Mouse (Mus musculus) thymus, adult 2 months (tissue): ENCODE results near the gene Cnot1. TPM values are rescaled to one million over a fixed set of nuclear protein-coding genes. Genes with fewer than 3 reads are reported as not detected.

Experiments
- DNase-seq: peaks from one replicate; pipeline ENCODE4 v3.0.0; 2021
- H3K27ac ChIP-seq: fragments of 200-500 bp; 2 replicates; pipeline ENCODE4 v1.5.1; 2012; ENCODE audit warnings: low read length, control low read depth; ENCODE audit not compliant: control insufficient read depth, insufficient read depth
- H3K27me3 ChIP-seq: fragments of 200-500 bp; 2 replicates; pipeline ENCODE4 v1.6.1; 2012; ENCODE audit warnings: mild to moderate bottlenecking, low read length, moderate library complexity, mixed read lengths; ENCODE audit not compliant: control insufficient read depth, insufficient read depth
- H3K36me3 ChIP-seq: fragments of 200-500 bp; 2 replicates; pipeline ENCODE4 v1.6.1; 2012; ENCODE audit warnings: mild to moderate bottlenecking, low read length, moderate library complexity; ENCODE audit not compliant: control insufficient read depth, insufficient read depth
- H3K4me1 ChIP-seq: fragments of 200-500 bp; replicated peaks from 2 replicates; pipeline ENCODE4 v1.6.1; 2012; ENCODE audit warnings: low read length; ENCODE audit not compliant: control insufficient read depth, insufficient read depth
- H3K4me3 ChIP-seq: fragments of 200-500 bp; 2 replicates; pipeline ENCODE4 v1.5.1; 2012; ENCODE audit warnings: mild to moderate bottlenecking, low read length, control low read depth, moderate library complexity; ENCODE audit not compliant: control insufficient read depth, insufficient read depth
- CTCF ChIP-seq: fragments of 200-500 bp; IDR thresholded peaks from 2 replicates; pipeline ENCODE4 v1.5.1; 2012; ENCODE audit warnings: mild to moderate bottlenecking, control low read depth, low read length, moderate library complexity, borderline replicate concordance; ENCODE audit not compliant: control insufficient read depth, poor library complexity, insufficient read depth; ENCODE audit errors: extremely low read depth
- POLR2A ChIP-seq: fragments of 200-500 bp; IDR thresholded peaks from 2 replicates; pipeline ENCODE4 v1.6.1; 2012; ENCODE audit warnings: mild to moderate bottlenecking, low read length, control low read depth, moderate library complexity; ENCODE audit not compliant: control insufficient read depth, poor library complexity, insufficient read depth; ENCODE audit errors: extremely low read depth
- WGBS: fragments of 180-500 bp; shearing (Covaris S2); methylation state at CpG from one replicate; pipeline ENCODE4 v1.1.7; 2018; 5-methylcytosine and 5-hydroxymethylcytosine counted together
- polyA plus RNA-seq: library from polyadenylated mRNA; depleted of rRNA; stranded (reverse); fragments of >200 nt; gene quantifications from 2 replicates; pipeline ENCODE4 v1.2.3, GENCODE M21; 2012

Gene Cnot1
- polyA plus RNA-seq, 1 experiment: 229 TPM

- no peaks in the 10 kb centered on the region for H3K27me3 ChIP-seq
- DNase-seq: no peak
- 96% methylated on average over 1 of the region's 1 CpGs for WGBS
- no peak overlapping the region for H3K27ac ChIP-seq
- TF ChIP-seq POLR2A (no peak), CTCF (no peak)
- H3K36me3 ChIP-seq: no peaks in the 10 kb centered on the region
- no peak overlapping the region for H3K4me3 ChIP-seq
- H3K4me1 ChIP-seq: no peaks in the 10 kb centered on the region
These were observed 10.9 kb upstream of the Cnot1 start for GRCm38 (mm10) chr8:95818211-95818610.

GRCm38 (mm10) chr8:95817597-95817996 lies 10.3 kb upstream of the Cnot1 start:
- Histone ChIP-seq H3K36me3 (no peaks in the 10 kb centered on the region), H3K27me3 (no peaks in the 10 kb centered on the region), H3K4me3 (no peak overlapping the region), H3K27ac (no peak overlapping the region), H3K4me1 (no peaks in the 10 kb centered on the region)
- TF ChIP-seq POLR2A (no peak), CTCF (no peak)
- DNase-seq: no peak
- 95% methylated on average over 3 of the region's 3 CpGs for WGBS

GRCm38 (mm10) chr8:95816044-95816708 lies 8.9 kb upstream of the Cnot1 start:
- Histone ChIP-seq H3K36me3 (no peaks in the 10 kb centered on the region), H3K4me3 (no peak overlapping the region), H3K27me3 (no peaks in the 10 kb centered on the region), H3K4me1 (no peaks in the 10 kb centered on the region), H3K27ac (no peak overlapping the region)
- DNase-seq: no peak
- 79% methylated on average over 6 of the region's 6 CpGs for WGBS
- TF ChIP-seq POLR2A: no peak
- TF ChIP-seq CTCF: no peak

GRCm38 (mm10) chr8:95810184-95810591 lies 2.9 kb upstream of the Cnot1 start:
- Histone ChIP-seq H3K4me3 (no peak overlapping the region), H3K27ac (peak overlapping the region; percentile 85), H3K4me1 (peaks cover 11% of the 10 kb centered on the region), H3K27me3 (no peaks in the 10 kb centered on the region), H3K36me3 (no peaks in the 10 kb centered on the region)
- TF ChIP-seq CTCF (no peak), POLR2A (no peak)
- peak; percentile 31 for DNase-seq
- WGBS: 15% methylated on average over 3 of the region's 3 CpGs

- no peak for DNase-seq
- H3K27me3 ChIP-seq: no peaks in the 10 kb centered on the region
- WGBS: 88% methylated on average over 5 of the region's 5 CpGs
These were observed 1.9 kb upstream of the Cnot1 start for GRCm38 (mm10) chr8:95809116-95809515.

GRCm38 (mm10) chr8:95808631-95809030 lies 1.4 kb upstream of the Cnot1 start:
- 95% methylated on average over 4 of the region's 4 CpGs for WGBS
- Histone ChIP-seq H3K27ac (no peak overlapping the region), H3K27me3 (no peaks in the 10 kb centered on the region), H3K36me3 (no peaks in the 10 kb centered on the region), H3K4me1 (peaks cover 11% of the 10 kb centered on the region), H3K4me3 (no peak overlapping the region)
- no peak for DNase-seq
- no peak for TF ChIP-seq POLR2A
- no peak for TF ChIP-seq CTCF

More at GRCm38 (mm10) chr8:95809116-95809515, 1.9 kb upstream of the Cnot1 start:
- Histone ChIP-seq H3K4me1 (peaks cover 11% of the 10 kb centered on the region), H3K4me3 (no peak overlapping the region), H3K27ac (no peak overlapping the region), H3K36me3 (no peaks in the 10 kb centered on the region)
- TF ChIP-seq CTCF: no peak
- TF ChIP-seq POLR2A: no peak

DNA sequence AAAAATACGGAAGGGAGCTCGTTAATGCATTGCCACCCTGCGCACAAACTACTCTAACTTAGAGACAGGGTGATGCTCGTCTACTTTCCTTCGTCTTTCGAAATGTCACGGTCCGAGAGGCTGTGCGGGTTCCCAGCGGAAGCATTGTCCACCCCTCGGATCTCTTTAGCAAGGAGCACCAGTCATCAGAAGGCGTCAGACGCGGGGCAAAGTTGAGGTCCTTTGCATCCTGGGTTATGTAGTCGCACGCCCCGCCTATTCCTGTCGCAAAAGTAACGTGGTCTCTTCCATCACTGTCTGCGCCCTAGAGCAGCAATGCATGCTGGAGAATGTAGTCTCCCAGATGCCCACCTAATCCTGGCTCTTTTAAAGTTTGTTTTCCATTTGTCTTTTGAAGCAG lies 597 bp upstream of the Cnot1 start:
- peak overlapping the region; percentile 82 for H3K4me3 ChIP-seq
- no peaks in the 10 kb centered on the region for H3K36me3 ChIP-seq
- under 1% methylated on average over 20 of the region's 20 CpGs for WGBS
- peak overlapping the region; percentile 91 for H3K27ac ChIP-seq
- TF ChIP-seq POLR2A (peak; percentile 46; the same call in 1 of the 2 replicates), CTCF (no peak)
- H3K4me1 ChIP-seq: peaks cover 11% of the 10 kb centered on the region
- peak; percentile 87 for DNase-seq
- no peaks in the 10 kb centered on the region for H3K27me3 ChIP-seq
